8 mouse cellular contexts compared by ENCODE assay signal in the genomic region with DNA sequence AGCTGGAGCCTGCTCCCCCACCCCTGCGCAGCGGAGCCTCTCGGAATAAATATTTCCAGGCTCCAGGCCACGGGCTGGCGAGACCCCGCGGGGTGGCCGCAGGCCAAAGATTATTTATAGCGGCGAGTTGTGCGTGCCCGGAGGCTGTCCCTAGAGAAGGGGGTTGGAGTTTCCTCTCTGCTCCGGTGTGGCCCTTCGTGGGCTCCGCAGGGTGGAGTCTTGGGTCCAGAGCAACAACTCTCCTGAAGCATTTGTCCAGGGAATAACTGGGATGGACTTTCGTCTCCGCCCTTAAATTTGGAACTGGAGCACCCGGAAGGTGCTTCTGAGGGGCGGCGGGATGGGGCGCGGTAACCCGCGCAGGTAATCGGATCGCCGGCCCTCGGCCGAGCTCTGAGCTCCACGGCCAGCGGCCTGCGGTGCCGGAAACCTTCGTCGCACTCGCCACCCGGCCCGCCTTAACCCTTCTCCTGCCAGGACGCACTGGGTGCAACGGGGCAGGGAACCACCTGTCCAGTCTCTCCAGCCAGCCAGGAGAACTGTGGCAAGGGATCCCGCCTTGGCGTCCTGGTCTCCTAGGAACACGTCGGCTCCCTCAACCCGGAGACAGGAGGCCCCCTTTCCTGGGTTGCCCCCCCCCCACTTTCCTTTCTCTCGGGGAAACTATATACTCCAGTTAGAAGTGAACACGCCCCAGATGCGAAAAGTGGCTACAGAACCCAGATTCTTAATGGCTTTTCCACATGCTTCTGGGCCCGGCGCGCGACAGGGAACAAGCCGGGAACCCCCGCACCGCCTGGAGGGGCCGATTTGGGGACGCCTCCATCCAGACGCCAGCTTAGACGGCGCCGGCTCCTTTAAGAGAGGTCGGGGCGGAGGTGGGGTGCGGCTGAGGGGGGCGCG. TPM values are rescaled to one million over a fixed set of nuclear protein-coding genes. Genes with fewer than 3 reads are reported as not detected.
DNase-seq lines count a peak whose midpoint lies in the region; ATAC-seq and TF ChIP-seq lines count a peak whose summit lies in the region.

No protein-coding gene starts in this region.

- H3K4me2 ChIP-seq in embryonic facial prominence, embryonic 15.5 days (replicated peaks): peak overlapping the region; percentile 92
- H3K4me2 ChIP-seq in heart, embryonic 13.5 days: peak overlapping the region; percentile 93
- peak overlapping the region; percentile 83 for H3K4me2 ChIP-seq in kidney, postnatal 0 days (ENCODE audit: low read length)
- peak overlapping the region; percentile 85 for H3K4me2 ChIP-seq in midbrain, embryonic 13.5 days (replicated peaks)

- peak overlapping the region; percentile 60 for H3K4me3 ChIP-seq in embryonic facial prominence, embryonic 15.5 days (replicated peaks)
- H3K4me3 ChIP-seq in heart, embryonic 13.5 days: peak overlapping the region; percentile 52
- peak overlapping the region; percentile 47 for H3K4me3 ChIP-seq in kidney, postnatal 0 days (replicated peaks; ENCODE audit: low read depth, low read length)
- H3K4me3 ChIP-seq in midbrain, embryonic 13.5 days (replicated peaks): peak overlapping the region; percentile 50

- H3K4me1 ChIP-seq in embryonic facial prominence, embryonic 15.5 days: peaks cover 94% of the 10 kb centered on the region
- peaks cover 85% of the 10 kb centered on the region for H3K4me1 ChIP-seq in heart, embryonic 13.5 days
- peaks cover 46% of the 10 kb centered on the region; the same call in 1 of the 2 replicates for H3K4me1 ChIP-seq in kidney, postnatal 0 days (replicated peaks; ENCODE audit: insufficient read depth, low read length)
- peaks cover 73% of the 10 kb centered on the region for H3K4me1 ChIP-seq in midbrain, embryonic 13.5 days (replicated peaks)

- under 1% methylated on average over 66 of the region's 66 CpGs for WGBS in embryonic facial prominence, embryonic 15.5 days
- WGBS in heart, embryonic 13.5 days: 1% methylated on average over 66 of the region's 66 CpGs
- under 1% methylated on average over 66 of the region's 66 CpGs for WGBS in kidney, postnatal 0 days
- WGBS in midbrain, embryonic 13.5 days: under 1% methylated on average over 66 of the region's 66 CpGs

- ATAC-seq in embryonic facial prominence, embryonic 15.5 days (ENCODE audit: insufficient number of reproducible peaks, low FRiP score, low TSS enrichment, low read depth): peak; percentile 35
- ATAC-seq in heart, embryonic 13.5 days (ENCODE audit: extremely low read depth, insufficient number of reproducible peaks, low FRiP score, low TSS enrichment): no peak
- no peak for ATAC-seq in kidney, postnatal 0 days (replicated peaks; ENCODE audit: low FRiP score, low read depth)
- no peak for ATAC-seq in midbrain, embryonic 13.5 days
- ATAC-seq in CD4-positive, CD25-positive, alpha-beta regulatory T cell, adult 4 months: no peak

- no peaks in the 10 kb centered on the region for H3K9me3 ChIP-seq in embryonic facial prominence, embryonic 15.5 days (replicated peaks)
- no peaks in the 10 kb centered on the region for H3K9me3 ChIP-seq in heart, embryonic 13.5 days
- H3K9me3 ChIP-seq in kidney, postnatal 0 days (replicated peaks; ENCODE audit: low read length): no peaks in the 10 kb centered on the region
- no peaks in the 10 kb centered on the region for H3K9me3 ChIP-seq in midbrain, embryonic 13.5 days

- H3K9ac ChIP-seq in embryonic facial prominence, embryonic 15.5 days: peak overlapping the region; percentile 39; the same call in 1 of the 2 replicates
- peak overlapping the region; percentile 73 for H3K9ac ChIP-seq in heart, embryonic 13.5 days
- H3K9ac ChIP-seq in kidney, postnatal 0 days (ENCODE audit: low read depth, low read length): peak overlapping the region; percentile 40
- H3K9ac ChIP-seq in midbrain, embryonic 13.5 days (replicated peaks): peak overlapping the region; percentile 58

- DNase-seq in cerebellum, postnatal 14 days: peak; percentile 83 to 84
- no peak for DNase-seq in cerebellum, adult 18-20 months
- DNase-seq in kidney, postnatal 0 days (ENCODE audit: low spot score): no peak
- DNase-seq in ovary, adult 18-20 months (ENCODE audit: low spot score): no peak

- H3K36me3 ChIP-seq in embryonic facial prominence, embryonic 15.5 days: no peaks in the 10 kb centered on the region
- no peaks in the 10 kb centered on the region for H3K36me3 ChIP-seq in heart, embryonic 13.5 days
- H3K36me3 ChIP-seq in kidney, postnatal 0 days (ENCODE audit: insufficient read depth, low read length): no peaks in the 10 kb centered on the region
- no peaks in the 10 kb centered on the region for H3K36me3 ChIP-seq in midbrain, embryonic 13.5 days

- H3K27ac ChIP-seq in embryonic facial prominence, embryonic 15.5 days (replicated peaks): peak overlapping the region; percentile 84
- no peak overlapping the region for H3K27ac ChIP-seq in heart, embryonic 13.5 days (replicated peaks)
- H3K27ac ChIP-seq in kidney, postnatal 0 days: no peak overlapping the region
- no peak overlapping the region for H3K27ac ChIP-seq in midbrain, embryonic 13.5 days

- TF ChIP-seq CTCF in kidney, postnatal 0 days (IDR thresholded peaks at IDR 0.05; ENCODE audit: low read depth): no peak

- H3K27me3 ChIP-seq in embryonic facial prominence, embryonic 15.5 days: peaks cover 61% of the 10 kb centered on the region
- peaks cover 100% of the 10 kb centered on the region for H3K27me3 ChIP-seq in heart, embryonic 13.5 days (replicated peaks)
- peaks cover 88% of the 10 kb centered on the region for H3K27me3 ChIP-seq in kidney, postnatal 0 days (ENCODE audit: insufficient read depth, low read length)
- H3K27me3 ChIP-seq in midbrain, embryonic 13.5 days: peaks cover 100% of the 10 kb centered on the region

RNA-seq across cellular contexts. Expression of a gene that starts 8.7 kb away (rescaled TPM):
- polyA plus RNA-seq in embryonic facial prominence, embryonic 15.5 days (2015; fragmentation: Nextera tagmentation; extraction: Ambion mirVana): 17.8 and 20.6 TPM in 2 replicates
- 1.4 and 1.9 TPM in 2 replicates for polyA plus RNA-seq in heart, embryonic 13.5 days (2015; fragmentation: Nextera tagmentation; extraction: Ambion mirVana)
- 2.9 and 3.2 TPM in 2 replicates for polyA plus RNA-seq in kidney, postnatal 0 days (2015; fragmentation: Nextera tagmentation; extraction: Ambion mirVana)
- polyA plus RNA-seq in midbrain, embryonic 13.5 days (2015; fragmentation: Nextera tagmentation; extraction: Ambion mirVana): 12.6 and 14.7 TPM in 2 replicates
- polyA plus RNA-seq in CD4-positive, CD25-positive, alpha-beta regulatory T cell, adult 4 months (2017; shearing (Covaris generic)): 1 to 10 TPM in 1 of 2 experiments, under 1 TPM in 1; 0.63 to 1.2 TPM

Comparison
In these comparisons a context has a peak if more than half of its experiments do, and no peak if none do; other contexts are left out.
1. DNase-seq: peak in cerebellum, postnatal 14 days (2 of 2); none in cerebellum, adult 18-20 months (0 of 2), kidney, postnatal 0 days (single experiment) and ovary, adult 18-20 months (single experiment).
2. Peak in every context shown above with its lines, with median percentiles within 50 percentile points of each other: H3K4me2 ChIP-seq, H3K4me3 ChIP-seq and H3K9ac ChIP-seq.